Mouse (Mus musculus): Measurements from ENCODE around the gene Dgkb. TPM values are rescaled to one million over a fixed set of nuclear protein-coding genes. Genes with fewer than 3 reads are reported as not detected.

Gene Dgkb
- polyA plus RNA-seq, 1 experiment from 2014 or later: 0.73 TPM

DNA sequence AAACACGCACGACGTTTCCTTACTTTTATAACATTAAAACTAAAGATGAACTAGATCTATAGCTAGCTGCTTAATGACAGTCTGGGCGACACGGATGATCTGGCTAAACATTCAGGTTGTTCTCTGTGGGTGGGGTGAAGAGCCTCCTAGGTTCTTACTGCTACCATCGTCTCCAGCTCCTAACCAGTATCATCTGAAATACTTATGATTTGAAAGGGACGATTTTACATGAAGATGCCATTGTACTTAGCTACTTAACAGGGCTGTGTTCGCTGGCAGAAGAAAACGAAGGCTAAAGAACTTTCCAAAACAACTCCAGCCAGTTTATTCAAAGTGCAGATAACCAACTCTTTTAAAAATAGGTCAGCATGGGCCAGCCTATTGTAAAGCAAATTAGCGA lies 63.9 kb downstream of the Dgkb start:
- Histone ChIP-seq H3K27ac (ENCODE audit: low read depth, low read length) (no peak overlapping the region), H3K27me3 (ENCODE audit: control insufficient read depth, insufficient read depth, low read length) (no peaks in the 10 kb centered on the region; the same call in 1 of the 2 replicates), H3K4me3 (ENCODE audit: low read length) (peak overlapping the region; percentile 42), H3K36me3 (ENCODE audit: control insufficient read depth, insufficient read depth, low read length) (no peaks in the 10 kb centered on the region), H3K4me2 (replicated peaks; ENCODE audit: low read depth, low read length) (peak overlapping the region; percentile 83), H3K4me1 (ENCODE audit: control insufficient read depth, insufficient read depth, low read length) (no peaks in the 10 kb centered on the region), H3K9ac (ENCODE audit: low read depth, low read length) (0 out of 2 replicates have a peak overlapping the region, but pooled peaks have one; percentile 8), H3K9me3 (ENCODE audit: control insufficient read depth, low read length) (no peaks in the 10 kb centered on the region)
- no peak for ATAC-seq (ENCODE audit: low FRiP score, low TSS enrichment)
- WGBS: 6% methylated on average over 10 of the region's 10 CpGs

DNA sequence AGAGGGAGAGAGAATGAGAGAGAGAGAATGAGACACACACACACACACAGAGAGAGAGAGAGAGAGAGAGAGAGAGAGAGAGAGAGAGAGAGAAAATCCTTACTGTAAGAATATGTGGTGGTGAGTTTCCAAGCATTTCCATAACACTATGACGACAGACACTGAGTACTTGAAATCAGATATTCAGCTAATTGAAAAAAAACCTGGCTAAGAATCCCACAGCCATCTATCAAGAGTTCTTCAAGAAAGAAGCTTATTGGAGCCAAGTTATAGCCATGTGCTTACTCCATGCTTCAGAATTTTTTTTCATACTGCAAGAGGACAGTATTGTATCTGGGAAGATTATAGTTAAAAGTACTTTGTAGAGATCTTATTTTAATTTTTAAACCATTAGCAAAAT lies 65.3 kb downstream of the Dgkb start:
- ATAC-seq (ENCODE audit: low FRiP score, low TSS enrichment): no peak
- H3K9ac ChIP-seq (ENCODE audit: low read depth, low read length): no peak overlapping the region
- 33% methylated on average over 1 of the region's 1 CpGs for WGBS
- H3K9me3 ChIP-seq (ENCODE audit: control insufficient read depth, low read length): no peaks in the 10 kb centered on the region
- H3K27me3 ChIP-seq (ENCODE audit: control insufficient read depth, insufficient read depth, low read length): no peaks in the 10 kb centered on the region; the same call in 1 of the 2 replicates
- H3K4me2 ChIP-seq (replicated peaks; ENCODE audit: low read depth, low read length): no peak overlapping the region
- no peaks in the 10 kb centered on the region for H3K36me3 ChIP-seq (ENCODE audit: control insufficient read depth, insufficient read depth, low read length)
- H3K27ac ChIP-seq (ENCODE audit: low read depth, low read length): no peak overlapping the region
- no peaks in the 10 kb centered on the region for H3K4me1 ChIP-seq (ENCODE audit: control insufficient read depth, insufficient read depth, low read length)
- no peak overlapping the region for H3K4me3 ChIP-seq (ENCODE audit: low read length)

DNA sequence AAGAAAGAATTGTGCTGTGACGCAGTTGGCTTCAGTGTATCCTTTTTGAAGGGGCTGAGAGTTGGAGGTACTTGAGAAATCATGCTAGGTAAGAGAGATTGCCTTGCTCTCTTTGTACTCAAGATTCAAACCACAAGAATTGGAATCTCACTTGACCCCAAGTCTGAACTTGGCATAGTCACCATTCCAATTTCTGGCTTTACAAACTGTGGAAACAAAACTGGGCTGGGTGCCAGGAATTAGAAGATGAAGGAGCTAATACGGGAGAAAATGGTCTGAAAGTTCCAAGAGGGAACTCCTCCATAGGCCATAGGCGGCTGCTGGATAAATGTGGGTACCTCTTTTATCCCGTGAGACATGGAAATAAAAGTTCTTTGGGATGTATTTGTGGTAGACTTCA lies 66.3 kb downstream of the Dgkb start:
- Histone ChIP-seq H3K4me3 (ENCODE audit: low read length) (no peak overlapping the region), H3K9ac (ENCODE audit: low read depth, low read length) (no peak overlapping the region), H3K27me3 (ENCODE audit: control insufficient read depth, insufficient read depth, low read length) (no peaks in the 10 kb centered on the region; the same call in 1 of the 2 replicates), H3K4me2 (replicated peaks; ENCODE audit: low read depth, low read length) (no peak overlapping the region), H3K9me3 (ENCODE audit: control insufficient read depth, low read length) (no peaks in the 10 kb centered on the region), H3K4me1 (ENCODE audit: control insufficient read depth, insufficient read depth, low read length) (no peaks in the 10 kb centered on the region), H3K36me3 (ENCODE audit: control insufficient read depth, insufficient read depth, low read length) (no peaks in the 10 kb centered on the region), H3K27ac (ENCODE audit: low read depth, low read length) (no peak overlapping the region)
- WGBS: 74% methylated on average over 4 of the region's 4 CpGs
- ATAC-seq (ENCODE audit: low FRiP score, low TSS enrichment): no peak

DNA sequence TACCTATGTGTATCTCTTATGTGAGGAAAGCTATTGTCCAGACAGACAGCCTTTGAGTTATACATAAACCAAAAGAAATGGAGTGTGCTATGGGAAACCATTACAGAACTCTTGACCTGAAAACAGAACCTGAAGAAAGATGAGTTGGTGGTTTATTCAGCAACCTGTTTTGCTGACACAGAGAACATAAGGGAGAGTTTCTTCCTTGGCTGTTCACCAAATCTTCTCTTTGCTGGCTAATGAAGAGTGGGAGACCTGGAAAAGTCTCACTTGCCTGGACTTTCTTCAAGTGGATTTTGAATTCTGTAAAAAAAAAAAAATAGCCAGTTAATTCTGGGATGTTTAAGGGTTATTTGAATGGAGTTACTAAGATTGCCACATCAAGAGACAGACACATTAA lies 71.1 kb downstream of the Dgkb start:
- no peak overlapping the region for H3K9ac ChIP-seq (ENCODE audit: low read depth, low read length)
- no peak overlapping the region for H3K4me2 ChIP-seq (replicated peaks; ENCODE audit: low read depth, low read length)
- H3K36me3 ChIP-seq (ENCODE audit: control insufficient read depth, insufficient read depth, low read length): no peaks in the 10 kb centered on the region
- no peaks in the 10 kb centered on the region for H3K27me3 ChIP-seq (ENCODE audit: control insufficient read depth, insufficient read depth, low read length)
- no peak overlapping the region for H3K27ac ChIP-seq (ENCODE audit: low read depth, low read length)
- no peaks in the 10 kb centered on the region for H3K4me1 ChIP-seq (ENCODE audit: control insufficient read depth, insufficient read depth, low read length)
- H3K4me3 ChIP-seq (ENCODE audit: low read length): no peak overlapping the region
- no peak for ATAC-seq (ENCODE audit: low FRiP score, low TSS enrichment)
- no peaks in the 10 kb centered on the region for H3K9me3 ChIP-seq (ENCODE audit: control insufficient read depth, low read length)

DNA sequence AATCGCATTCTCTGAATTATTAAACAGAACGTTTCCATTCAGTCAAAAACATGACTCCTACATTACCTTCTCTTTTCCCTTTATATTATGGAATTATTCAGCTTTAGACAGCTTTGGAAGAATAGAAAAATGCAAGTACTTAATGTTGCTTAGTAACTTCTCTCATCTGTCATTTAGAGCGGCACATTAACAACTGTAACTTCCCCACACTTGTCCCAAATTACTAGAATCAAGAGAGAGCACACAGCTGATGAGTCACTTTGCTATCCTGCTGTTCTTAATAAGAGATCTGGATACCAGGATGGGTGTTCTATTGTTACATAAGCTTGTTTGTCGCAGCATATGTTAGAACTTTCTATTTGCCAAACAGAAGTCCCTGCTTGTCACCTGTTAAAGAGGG lies 71.9 kb downstream of the Dgkb start:
- Histone ChIP-seq H3K27me3 (ENCODE audit: control insufficient read depth, insufficient read depth, low read length) (no peaks in the 10 kb centered on the region), H3K9ac (ENCODE audit: low read depth, low read length) (no peak overlapping the region), H3K27ac (ENCODE audit: low read depth, low read length) (no peak overlapping the region), H3K9me3 (ENCODE audit: control insufficient read depth, low read length) (no peaks in the 10 kb centered on the region), H3K36me3 (ENCODE audit: control insufficient read depth, insufficient read depth, low read length) (no peaks in the 10 kb centered on the region), H3K4me1 (ENCODE audit: control insufficient read depth, insufficient read depth, low read length) (no peaks in the 10 kb centered on the region), H3K4me2 (replicated peaks; ENCODE audit: low read depth, low read length) (no peak overlapping the region), H3K4me3 (ENCODE audit: low read length) (no peak overlapping the region)
- 84% methylated on average over 4 of the region's 4 CpGs for WGBS
- ATAC-seq (ENCODE audit: low FRiP score, low TSS enrichment): no peak

DNA sequence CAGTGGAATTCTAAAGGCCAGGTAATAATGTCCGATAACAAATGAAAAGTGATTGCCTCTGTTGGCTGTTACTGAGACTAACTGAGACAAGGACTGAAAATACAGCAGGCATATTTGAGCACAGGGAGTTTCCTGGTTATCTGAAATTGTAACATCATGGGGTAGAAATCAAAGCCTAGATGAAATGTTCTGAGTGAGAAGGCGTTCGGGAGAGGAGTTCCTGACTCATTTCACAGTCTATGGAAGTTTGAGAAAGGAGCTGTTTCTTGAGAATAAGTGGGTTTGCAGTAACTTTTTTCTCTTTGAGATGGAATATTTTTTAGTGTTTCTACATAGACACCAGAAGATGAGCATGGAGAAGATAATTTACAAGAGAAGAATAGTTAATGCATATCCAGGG lies 73.8 kb downstream of the Dgkb start:
- no peaks in the 10 kb centered on the region for H3K27me3 ChIP-seq (ENCODE audit: control insufficient read depth, insufficient read depth, low read length)
- H3K4me3 ChIP-seq (ENCODE audit: low read length): no peak overlapping the region
- no peak overlapping the region for H3K27ac ChIP-seq (ENCODE audit: low read depth, low read length)
- 88% methylated on average over 3 of the region's 3 CpGs for WGBS
- ATAC-seq (ENCODE audit: low FRiP score, low TSS enrichment): no peak
- no peaks in the 10 kb centered on the region for H3K36me3 ChIP-seq (ENCODE audit: control insufficient read depth, insufficient read depth, low read length)
- H3K4me2 ChIP-seq (replicated peaks; ENCODE audit: low read depth, low read length): no peak overlapping the region
- no peaks in the 10 kb centered on the region for H3K9me3 ChIP-seq (ENCODE audit: control insufficient read depth, low read length)
- H3K4me1 ChIP-seq (ENCODE audit: control insufficient read depth, insufficient read depth, low read length): no peaks in the 10 kb centered on the region
- H3K9ac ChIP-seq (ENCODE audit: low read depth, low read length): no peak overlapping the region

DNA sequence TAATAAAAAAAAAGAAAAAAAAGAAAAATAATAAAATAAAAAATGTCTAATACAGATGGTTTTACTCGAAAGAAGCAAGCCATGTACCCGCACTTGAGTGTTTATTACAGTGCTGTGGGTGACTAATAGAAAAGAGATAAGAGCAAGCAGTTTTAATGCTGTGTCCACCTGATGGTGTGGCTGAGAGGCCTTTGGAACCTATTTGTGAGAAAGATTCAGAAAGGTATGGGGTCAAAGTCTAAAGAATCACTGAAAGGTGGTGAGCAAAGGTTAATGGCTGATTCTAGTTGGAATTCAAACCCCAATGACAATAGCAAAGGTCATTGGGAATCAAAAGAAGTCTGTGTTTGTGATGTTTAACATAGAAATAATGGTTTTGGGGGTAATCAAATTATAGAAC lies 124.6 kb downstream of the Dgkb start:
- no peak overlapping the region for H3K4me3 ChIP-seq (ENCODE audit: low read length)
- WGBS: 92% methylated on average over 2 of the region's 2 CpGs
- no peak overlapping the region for H3K9ac ChIP-seq (ENCODE audit: low read depth, low read length)
- no peak overlapping the region for H3K4me2 ChIP-seq (replicated peaks; ENCODE audit: low read depth, low read length)
- no peaks in the 10 kb centered on the region for H3K4me1 ChIP-seq (ENCODE audit: control insufficient read depth, insufficient read depth, low read length)
- no peaks in the 10 kb centered on the region for H3K27me3 ChIP-seq (ENCODE audit: control insufficient read depth, insufficient read depth, low read length)
- no peak overlapping the region for H3K27ac ChIP-seq (ENCODE audit: low read depth, low read length)
- H3K9me3 ChIP-seq (ENCODE audit: control insufficient read depth, low read length): no peaks in the 10 kb centered on the region
- no peak for ATAC-seq (ENCODE audit: low FRiP score, low TSS enrichment)
- no peaks in the 10 kb centered on the region for H3K36me3 ChIP-seq (ENCODE audit: control insufficient read depth, insufficient read depth, low read length)

DNA sequence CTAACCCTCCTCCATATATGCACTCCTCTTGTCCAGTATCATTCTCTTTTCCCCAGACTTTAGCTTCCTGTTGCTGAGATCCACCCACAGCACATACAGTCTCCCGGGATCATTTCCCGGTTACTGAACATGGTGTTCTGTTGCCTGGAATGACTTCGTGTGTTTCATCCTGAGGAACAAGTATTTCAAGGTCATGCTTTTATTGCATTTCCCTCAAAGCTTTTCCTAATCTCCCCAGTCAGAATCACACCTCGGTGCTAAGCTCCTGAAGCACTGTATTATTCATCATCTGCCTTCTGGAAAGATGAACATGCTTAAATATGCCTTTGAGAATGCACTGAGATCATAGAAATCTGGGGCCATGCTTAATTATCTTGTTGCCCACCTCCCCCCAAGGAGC lies 138.7 kb downstream of the Dgkb start:
- Histone ChIP-seq H3K4me1 (ENCODE audit: control insufficient read depth, insufficient read depth, low read length) (no peaks in the 10 kb centered on the region), H3K9me3 (ENCODE audit: control insufficient read depth, low read length) (no peaks in the 10 kb centered on the region), H3K9ac (ENCODE audit: low read depth, low read length) (no peak overlapping the region), H3K4me3 (ENCODE audit: low read length) (no peak overlapping the region), H3K27ac (ENCODE audit: low read depth, low read length) (no peak overlapping the region), H3K27me3 (ENCODE audit: control insufficient read depth, insufficient read depth, low read length) (no peaks in the 10 kb centered on the region), H3K36me3 (ENCODE audit: control insufficient read depth, insufficient read depth, low read length) (no peaks in the 10 kb centered on the region), H3K4me2 (replicated peaks; ENCODE audit: low read depth, low read length) (no peak overlapping the region)
- ATAC-seq (ENCODE audit: low FRiP score, low TSS enrichment): no peak
- WGBS: 85% methylated on average over 4 of the region's 4 CpGs

DNA sequence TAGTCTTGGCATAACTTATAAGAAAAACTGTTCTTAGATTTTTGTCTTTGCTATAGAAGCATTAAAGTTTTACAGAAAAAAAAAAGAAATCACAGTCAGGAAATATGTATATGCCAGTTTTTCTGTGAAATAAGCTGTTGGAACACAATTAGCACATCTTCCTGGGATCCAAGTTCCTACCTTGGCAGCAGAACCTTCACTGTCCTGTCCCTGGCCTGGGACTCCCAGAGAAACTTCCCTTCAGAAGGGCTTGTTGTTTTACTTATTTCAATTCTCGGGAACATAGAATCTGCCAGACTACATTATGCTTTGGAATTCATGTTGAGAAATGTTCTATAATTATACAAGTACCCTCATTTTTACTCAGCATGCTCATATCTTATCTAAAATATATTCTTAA lies 154.0 kb downstream of the Dgkb start:
- H3K4me1 ChIP-seq (ENCODE audit: control insufficient read depth, insufficient read depth, low read length): no peaks in the 10 kb centered on the region
- H3K4me2 ChIP-seq (replicated peaks; ENCODE audit: low read depth, low read length): no peak overlapping the region
- no peaks in the 10 kb centered on the region for H3K36me3 ChIP-seq (ENCODE audit: control insufficient read depth, insufficient read depth, low read length)
- no peak overlapping the region for H3K4me3 ChIP-seq (ENCODE audit: low read length)
- no peak overlapping the region for H3K27ac ChIP-seq (ENCODE audit: low read depth, low read length)
- no peaks in the 10 kb centered on the region for H3K9me3 ChIP-seq (ENCODE audit: control insufficient read depth, low read length)
- no peaks in the 10 kb centered on the region for H3K27me3 ChIP-seq (ENCODE audit: control insufficient read depth, insufficient read depth, low read length)
- H3K9ac ChIP-seq (ENCODE audit: low read depth, low read length): no peak overlapping the region
- 74% methylated on average over 1 of the region's 1 CpGs for WGBS
- no peak for ATAC-seq (ENCODE audit: low FRiP score, low TSS enrichment)

Data from kidney, embryonic 14.5 days (tissue).